Mouse (Mus musculus): ENCODE measurements at regions not wholly inside any gene's neighbourhood (a gene's known extent, or its start where the extent isn't known, plus 50 kb on each side); places are given as distances from the start of the nearest gene placed in this dataset.

GRCm38 (mm10) chr16:53071887-53072682 lies 618.2 kb upstream of the Alcam start:
- no peak for TF ChIP-seq POLR2A (IDR thresholded peaks at IDR 0.05; ENCODE audit: borderline replicate concordance, extremely low read depth, insufficient read depth, insufficient read length, poor library complexity, severe bottlenecking)
- no peak for TF ChIP-seq CTCF (IDR thresholded peaks at IDR 0.05; ENCODE audit: borderline replicate concordance, extremely low read depth, insufficient read depth, insufficient read length)
